Mouse (Mus musculus) forebrain, embryonic 10.5 days (tissue): ENCODE results near the gene Top1. TPM values are rescaled to one million over a fixed set of nuclear protein-coding genes. Genes with fewer than 3 reads are reported as not detected.

Experiments
- DNase-seq: peaks from one replicate; pipeline ENCODE4 v3.0.0-alpha.2; 2017; ENCODE audit warnings: low spot score; ENCODE audit errors: extremely low spot score
- H3K27ac ChIP-seq: fragments of 300-500 bp; sonication (generic); 2 replicates; pipeline ENCODE4 v1.5.1; 2016; ENCODE audit warnings: mild to moderate bottlenecking
- H3K27me3 ChIP-seq: fragments of 300-500 bp; sonication (generic); 2 replicates; pipeline ENCODE4 v1.6.1; 2016; ENCODE audit warnings: mild to moderate bottlenecking; ENCODE audit not compliant: poor library complexity, severe bottlenecking
- H3K36me3 ChIP-seq: fragments of 300-500 bp; sonication (generic); replicated peaks from 2 replicates; pipeline ENCODE4 v1.6.1; 2016; ENCODE audit warnings: mild to moderate bottlenecking, moderate library complexity
- H3K4me1 ChIP-seq: fragments of 300-500 bp; sonication (generic); 2 replicates; pipeline ENCODE4 v1.6.1; 2016
- H3K4me3 ChIP-seq: fragments of 300-500 bp; sonication (generic); 2 replicates; pipeline ENCODE4 v1.5.1; 2016; ENCODE audit warnings: mild to moderate bottlenecking, moderate library complexity
- H3K9me3 ChIP-seq: fragments of 300-500 bp; sonication (generic); 2 replicates; pipeline ENCODE4 v1.6.1; 2016; ENCODE audit warnings: mild to moderate bottlenecking, moderate library complexity
- WGBS: fragments of 180-500 bp; shearing (Covaris S2); methylation state at CpG from one replicate; pipeline ENCODE4 v1.1.7; 2016; 5-methylcytosine and 5-hydroxymethylcytosine counted together
- microRNA-seq: library from miRNA; unstranded; fragments of <30 nt; microRNA quantifications from one replicate; pipeline ENCODE4, GENCODE M21; 2017
- polyA plus RNA-seq: library from polyadenylated mRNA; unstranded; fragments of >200 nt; fragmentation: Nextera tagmentation; extraction: Ambion mirVana; gene quantifications from 2 replicates; pipeline ENCODE4 v1.2.1, GENCODE M21; 2016

Top1 gene
- polyA plus RNA-seq, 1 experiment from 2014 or later, result 113 TPM

GRCm38 (mm10) chr2:160767201-160767600 is 121.5 kb downstream of the Top1 start:
- Histone ChIP-seq H3K27me3 (no peaks in the 10 kb centered on the region), H3K9me3 (no peaks in the 10 kb centered on the region), H3K4me3 (no peak overlapping the region), H3K27ac (no peak overlapping the region), H3K4me1 (peaks cover 8% of the 10 kb centered on the region), H3K36me3 (peaks cover 66% of the 10 kb centered on the region)
- WGBS, result 91% methylated on average over 2 of the region's 2 CpGs
- DNase-seq, result no peak

- no peak overlapping the region for H3K4me3 ChIP-seq
- H3K27me3 ChIP-seq, result no peaks in the 10 kb centered on the region
- peaks cover 56% of the 10 kb centered on the region for H3K36me3 ChIP-seq
- H3K4me1 ChIP-seq, result peaks cover 8% of the 10 kb centered on the region
- H3K9me3 ChIP-seq, result no peaks in the 10 kb centered on the region
- H3K27ac ChIP-seq, result no peak overlapping the region
- 85% methylated on average over 4 of the region's 4 CpGs for WGBS
- no peak for DNase-seq
Measured at GRCm38 (mm10) chr2:160768097-160768695, 122.5 kb downstream of the Top1 start.

- H3K36me3 ChIP-seq, result peaks cover 48% of the 10 kb centered on the region
- WGBS, result 89% methylated on average over 2 of the region's 2 CpGs
- no peaks in the 10 kb centered on the region for H3K9me3 ChIP-seq
- no peak overlapping the region for H3K4me3 ChIP-seq
- H3K4me1 ChIP-seq, result peaks cover 8% of the 10 kb centered on the region
- no peak overlapping the region for H3K27ac ChIP-seq
- no peak for DNase-seq
- H3K27me3 ChIP-seq, result no peaks in the 10 kb centered on the region
Measured at GRCm38 (mm10) chr2:160768997-160769396, 123.3 kb downstream of the Top1 start.

GRCm38 (mm10) chr2:160770409-160770808 is 124.7 kb downstream of the Top1 start:
- H3K4me3 ChIP-seq, result no peak overlapping the region
- peaks cover 35% of the 10 kb centered on the region for H3K36me3 ChIP-seq
- H3K27ac ChIP-seq, result no peak overlapping the region
- H3K4me1 ChIP-seq, result peaks cover 8% of the 10 kb centered on the region
- no peaks in the 10 kb centered on the region for H3K9me3 ChIP-seq
- DNase-seq, result no peak
- H3K27me3 ChIP-seq, result no peaks in the 10 kb centered on the region

DNA sequence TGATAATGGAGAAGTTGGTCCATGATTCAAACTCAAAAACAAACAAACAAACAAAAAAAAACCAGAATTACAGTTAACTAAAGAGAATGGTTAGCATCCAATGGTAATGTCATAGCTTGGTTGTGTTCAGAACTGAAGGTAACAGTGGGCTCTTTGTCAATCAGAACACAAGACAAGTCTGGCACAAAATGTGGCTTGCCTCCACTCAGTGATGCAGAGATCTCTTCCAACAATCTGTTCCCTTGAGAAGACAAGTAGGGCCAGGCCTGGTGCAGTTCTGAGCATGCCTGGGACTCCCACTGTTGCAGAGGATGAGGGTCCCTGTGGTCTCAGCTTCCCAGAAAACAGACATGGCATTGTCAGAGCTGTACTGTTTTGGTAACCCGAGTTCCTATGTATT is 125.2 kb downstream of the Top1 start:
- no peak for DNase-seq
- H3K9me3 ChIP-seq, result no peaks in the 10 kb centered on the region
- no peak overlapping the region for H3K27ac ChIP-seq
- no peaks in the 10 kb centered on the region for H3K27me3 ChIP-seq
- no peak overlapping the region for H3K4me3 ChIP-seq
- 87% methylated on average over 1 of the region's 1 CpGs for WGBS
- peaks cover 31% of the 10 kb centered on the region for H3K36me3 ChIP-seq
- peaks cover 7% of the 10 kb centered on the region for H3K4me1 ChIP-seq

GRCm38 (mm10) chr2:160771325-160772276 is 125.9 kb downstream of the Top1 start:
- no peaks in the 10 kb centered on the region for H3K27me3 ChIP-seq
- H3K4me1 ChIP-seq, result no peaks in the 10 kb centered on the region; the same call in 1 of the 2 replicates
- H3K27ac ChIP-seq, result no peak overlapping the region
- peaks cover 23% of the 10 kb centered on the region for H3K36me3 ChIP-seq
- DNase-seq, result no peak
- no peak overlapping the region for H3K4me3 ChIP-seq
- WGBS, result 86% methylated on average over 8 of the region's 8 CpGs
- H3K9me3 ChIP-seq, result no peaks in the 10 kb centered on the region

Small RNAs within 50 kb of the gene (microRNA-seq; reads per million reads assigned to microRNA genes)
- gene Gm23968, result not detected

Other genes starting within 250 kb of the Top1 start
- gene Plcg1, start 85.4 kb downstream of the Top1 start, polyA plus RNA-seq, result 59.3 and 61.7 TPM in 2 replicates
- gene Zhx3, start 227.1 kb downstream of the Top1 start, polyA plus RNA-seq, result 5.8 and 5.9 TPM in 2 replicates
- 0.74 and 1.0 TPM in 2 replicates for gene Lpin3, start 234.8 kb downstream of the Top1 start, polyA plus RNA-seq